Mouse (Mus musculus): ENCODE results near the gene Kmt5c. TPM values are rescaled to one million over a fixed set of nuclear protein-coding genes. Genes with fewer than 3 reads are reported as not detected.

Gene Kmt5c
- 71.4 and 75.9 TPM in 2 replicates for polyA plus RNA-seq (2012; rRNA removed)

DNA sequence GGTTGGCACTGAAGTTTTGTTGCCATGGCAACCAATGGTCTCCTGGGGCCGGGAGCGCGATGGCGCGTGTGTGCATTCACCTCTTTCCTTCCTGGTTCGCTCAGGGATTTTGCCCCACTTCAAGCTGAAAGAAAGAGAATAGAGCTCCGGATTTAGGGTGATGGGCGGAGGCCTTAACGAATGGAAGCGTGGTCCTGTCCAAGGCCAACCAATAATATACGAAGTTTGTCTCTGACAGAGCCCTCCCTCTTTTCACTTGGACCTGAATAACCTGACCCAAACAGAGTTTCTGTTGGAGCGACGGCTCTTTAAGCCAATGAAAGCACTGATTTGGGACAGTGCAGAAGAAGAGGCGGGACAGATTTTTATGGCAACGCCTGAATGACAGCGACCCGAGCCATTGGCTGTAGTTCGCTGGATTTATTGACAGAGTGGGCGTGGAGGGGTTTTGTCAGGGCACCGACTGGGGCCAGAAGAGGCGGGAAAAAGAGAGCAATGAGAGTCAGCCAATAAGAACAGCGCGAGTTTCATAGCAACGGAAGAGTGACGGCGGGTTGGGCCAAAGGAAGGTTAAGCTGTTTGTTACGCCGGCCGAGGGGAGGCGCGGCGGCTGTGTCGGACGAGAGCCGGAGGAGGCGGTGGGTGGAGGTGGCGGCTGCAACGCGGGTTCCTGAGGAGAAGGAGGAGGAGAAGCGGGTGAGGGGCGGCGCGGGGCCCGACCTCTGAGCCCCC, at the start of gene Kmt5c:
Gene Kmt5c (plus strand): TSS at position 572 of the 732 bp plus-strand sequence.
- DNase-seq (ENCODE audit: low read depth) = peak; percentile 100

DNA sequence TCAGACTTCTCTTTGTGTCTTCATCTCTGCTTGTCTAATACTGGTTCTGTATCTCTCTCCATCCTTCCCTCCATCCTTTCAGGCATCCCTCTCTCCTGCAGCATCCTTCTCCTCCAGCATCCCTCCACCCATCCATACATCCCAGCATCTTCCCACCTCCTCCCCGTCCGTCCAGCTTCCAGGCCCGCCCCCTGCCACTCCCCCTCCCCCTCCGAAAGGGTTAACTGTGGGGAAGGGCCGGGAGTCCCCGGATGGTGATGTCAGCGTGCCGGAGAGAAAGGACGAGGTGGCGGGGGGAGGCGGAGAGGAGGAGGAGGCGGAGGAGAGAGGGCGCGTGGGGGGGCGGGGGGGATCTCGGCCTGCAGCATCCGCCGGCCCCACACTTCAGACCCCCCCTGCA, 49.5 kb upstream of the Kmt5c start, which contains the start of gene Brsk1:
Gene Brsk1 (plus strand): TSS at position 218 of the 400 bp plus-strand sequence.
- no peak for DNase-seq (ENCODE audit: low read depth)

DNA sequence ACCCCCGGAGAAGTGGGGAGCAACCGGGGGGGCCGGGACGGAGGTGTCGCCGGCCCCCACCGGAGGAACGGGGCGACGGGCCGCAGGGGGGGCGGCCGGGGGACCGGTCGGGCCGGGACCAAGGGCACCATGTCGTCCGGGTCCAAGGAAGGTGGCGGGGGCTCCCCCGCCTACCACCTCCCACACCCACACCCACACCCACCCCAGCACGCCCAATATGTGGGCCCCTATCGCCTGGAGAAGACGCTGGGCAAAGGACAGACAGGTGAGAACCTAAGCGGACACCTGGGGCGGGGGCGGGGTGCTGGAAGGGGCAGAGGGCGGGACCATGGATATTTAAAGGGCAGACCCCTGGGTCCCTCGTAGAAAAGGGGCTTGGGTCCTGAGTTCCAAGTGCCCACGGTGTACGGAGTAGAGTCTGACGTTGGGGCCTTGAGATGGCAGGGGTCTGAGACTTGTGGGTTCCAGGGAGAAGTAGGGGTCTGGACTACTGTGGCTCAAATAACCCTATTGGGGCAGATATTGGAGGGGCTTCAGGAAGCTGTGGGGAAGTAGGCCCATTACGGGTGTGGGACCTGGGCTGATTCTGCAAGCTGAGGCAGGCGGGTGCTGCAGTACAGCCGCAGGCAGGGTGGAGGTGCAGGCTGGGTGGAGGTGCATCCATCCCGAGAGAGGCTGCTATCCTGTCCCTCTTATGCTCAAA, 48.8 kb upstream of the Kmt5c start:
- no peak for DNase-seq (ENCODE audit: low read depth)

DNA sequence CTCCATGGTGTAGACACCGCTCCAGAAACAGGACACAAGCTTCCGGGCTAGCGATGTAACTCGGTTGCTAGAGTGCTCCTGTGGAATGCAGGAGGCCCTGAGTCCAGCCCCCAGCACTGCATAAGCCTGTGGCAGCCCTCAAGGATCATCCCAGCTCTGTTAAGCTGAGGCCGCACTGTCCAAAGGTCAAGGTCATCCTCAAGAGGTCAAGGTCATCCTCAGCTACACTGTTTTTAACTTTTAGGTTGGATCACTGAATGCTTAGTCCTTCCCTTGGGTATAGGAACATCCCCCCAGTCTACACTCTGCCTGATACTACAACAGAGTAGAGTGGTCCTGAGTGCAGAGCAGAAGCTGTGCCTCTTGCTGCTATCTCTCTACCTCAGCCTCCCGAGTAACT, 46.9 kb upstream of the Kmt5c start:
- no peak for DNase-seq (ENCODE audit: low read depth)

DNA sequence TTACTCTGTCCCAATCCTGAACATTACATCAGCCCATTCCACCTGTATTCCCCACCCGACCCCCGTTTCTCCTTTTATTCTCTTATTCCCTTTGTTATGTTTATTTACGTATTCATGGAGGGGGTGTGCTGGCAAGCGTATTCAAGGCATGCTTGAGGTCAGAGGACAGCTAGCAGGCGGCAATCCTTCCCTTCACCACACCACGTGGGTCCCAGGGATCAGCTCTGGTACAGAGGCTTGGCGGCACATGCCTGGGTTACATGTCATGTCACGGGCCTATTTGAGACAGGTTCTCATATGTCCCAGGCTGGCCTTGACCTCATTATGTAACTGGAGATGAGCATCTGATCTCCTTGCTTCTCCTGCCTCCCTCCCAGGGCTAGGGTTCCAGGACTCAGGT, 37.6 kb upstream of the Kmt5c start:
- DNase-seq (ENCODE audit: low read depth) = no peak

DNA sequence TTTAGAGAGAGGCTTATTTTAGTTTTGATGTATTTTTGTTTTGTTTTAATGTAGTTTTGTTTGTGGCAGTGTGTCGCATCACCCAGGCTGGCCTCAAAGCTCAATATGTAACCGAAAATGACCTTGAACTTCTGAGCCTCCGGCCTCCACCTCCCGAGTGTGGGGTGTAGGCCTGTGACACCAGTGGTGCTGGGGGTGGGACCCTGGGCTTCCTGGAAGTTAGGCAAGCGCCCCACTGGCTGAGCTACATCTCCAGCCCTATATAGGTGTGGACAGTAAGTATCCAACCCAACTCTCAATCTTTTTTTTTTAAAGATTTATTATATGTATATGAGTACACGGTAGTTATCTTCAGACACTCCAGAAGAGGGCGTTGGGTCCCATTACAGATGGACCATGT, 36.7 kb upstream of the Kmt5c start:
- DNase-seq (ENCODE audit: low read depth) = no peak

DNA sequence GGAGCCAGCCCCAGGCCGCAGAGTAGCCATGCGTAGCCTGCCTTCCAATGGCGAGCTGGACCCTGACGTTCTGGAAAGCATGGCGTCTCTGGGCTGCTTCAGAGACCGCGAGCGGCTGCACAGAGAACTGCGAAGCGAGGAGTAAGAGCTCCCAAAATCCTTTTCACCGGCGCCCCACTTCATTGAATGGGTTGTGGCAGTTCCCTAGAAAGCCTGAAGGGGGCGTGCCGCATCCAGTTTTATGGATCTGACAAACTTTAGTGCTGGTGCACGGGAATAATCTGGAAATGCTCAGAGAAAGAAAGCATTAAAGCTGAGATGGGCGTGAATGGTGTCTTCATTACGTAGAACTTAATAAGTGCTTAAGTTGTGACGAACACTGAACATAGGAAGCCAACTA, 34.8 kb upstream of the Kmt5c start:
- no peak for DNase-seq (ENCODE audit: low read depth)

DNA sequence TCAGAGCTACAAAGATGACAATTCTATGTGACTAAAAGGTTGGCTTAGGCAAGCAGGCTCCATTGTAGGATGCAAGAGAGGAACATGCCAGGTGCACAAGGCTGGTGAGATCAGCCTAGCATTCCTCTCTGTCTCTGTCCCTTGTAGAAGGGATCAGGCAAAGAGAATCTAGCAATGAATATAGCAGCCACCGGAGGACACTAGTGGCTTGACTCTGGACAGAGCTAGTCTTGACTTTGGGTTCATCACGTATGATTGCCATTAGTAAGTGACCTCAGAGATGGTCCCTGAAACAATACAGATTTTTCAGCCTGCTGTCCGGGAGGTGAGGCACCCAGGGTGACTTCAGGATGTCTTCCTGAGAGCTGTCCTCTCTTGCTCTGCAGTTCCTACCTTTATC, 27.3 kb upstream of the Kmt5c start:
- DNase-seq (ENCODE audit: low read depth) = no peak

DNA sequence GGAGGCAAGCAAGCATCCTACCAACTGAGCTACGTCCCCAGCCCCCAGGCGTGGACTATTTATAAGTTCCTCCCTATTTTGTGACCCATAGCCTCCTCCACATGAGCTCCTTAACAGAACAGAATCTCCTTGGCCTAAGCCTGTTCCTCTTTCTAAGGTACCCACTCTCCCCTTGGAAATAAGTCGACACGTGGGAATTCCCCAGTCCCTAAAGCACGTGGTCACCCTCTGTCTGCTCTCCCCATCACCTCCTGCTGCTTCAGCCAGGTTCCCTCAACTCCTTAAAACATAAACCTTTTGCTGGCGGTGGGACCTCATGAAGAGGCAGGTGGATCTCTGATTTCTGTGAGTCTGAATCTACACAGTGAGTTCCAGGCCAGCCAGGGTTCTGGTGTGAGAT, 23.0 kb upstream of the Kmt5c start:
- DNase-seq (ENCODE audit: low read depth) = no peak

DNA sequence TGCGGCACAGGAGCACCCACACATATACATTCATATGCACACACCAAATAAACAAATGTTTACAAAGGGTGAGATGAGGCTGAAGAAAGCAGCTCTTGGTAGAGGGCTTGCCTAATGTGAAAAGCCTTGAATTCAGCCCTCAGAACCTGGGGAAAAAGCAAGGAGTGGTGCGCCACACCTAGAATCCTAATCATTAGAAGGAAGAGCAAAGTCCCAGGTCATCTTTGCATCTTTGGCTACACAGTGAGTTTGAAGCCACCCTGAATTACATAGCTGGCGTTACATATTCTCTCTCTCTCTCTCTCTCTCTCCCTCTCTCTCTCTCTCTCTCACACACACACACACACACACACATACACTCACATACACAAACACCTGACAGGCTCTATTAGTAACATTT, 20.6 kb upstream of the Kmt5c start:
- no peak for DNase-seq (ENCODE audit: low read depth)

DNA sequence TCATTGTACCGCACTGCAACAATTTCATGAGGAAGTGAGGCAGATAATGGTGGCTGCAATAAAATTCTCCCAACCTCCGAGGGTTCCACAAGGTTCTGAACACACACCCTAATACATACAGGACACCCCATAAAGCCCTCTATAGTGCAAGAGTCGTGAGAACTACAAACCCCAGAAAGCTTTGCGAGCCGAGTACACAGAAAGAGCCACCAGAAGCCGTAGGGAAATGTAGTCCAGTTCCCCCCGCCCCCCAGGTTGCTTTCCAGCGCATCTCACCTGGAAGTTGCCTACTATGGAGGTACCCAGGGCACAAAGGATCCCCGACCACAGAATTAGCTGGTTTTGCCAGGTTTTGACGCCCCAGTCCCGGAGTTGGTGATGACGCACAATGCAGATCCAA, 16.4 kb upstream of the Kmt5c start:
- DNase-seq (ENCODE audit: low read depth) = no peak

DNA sequence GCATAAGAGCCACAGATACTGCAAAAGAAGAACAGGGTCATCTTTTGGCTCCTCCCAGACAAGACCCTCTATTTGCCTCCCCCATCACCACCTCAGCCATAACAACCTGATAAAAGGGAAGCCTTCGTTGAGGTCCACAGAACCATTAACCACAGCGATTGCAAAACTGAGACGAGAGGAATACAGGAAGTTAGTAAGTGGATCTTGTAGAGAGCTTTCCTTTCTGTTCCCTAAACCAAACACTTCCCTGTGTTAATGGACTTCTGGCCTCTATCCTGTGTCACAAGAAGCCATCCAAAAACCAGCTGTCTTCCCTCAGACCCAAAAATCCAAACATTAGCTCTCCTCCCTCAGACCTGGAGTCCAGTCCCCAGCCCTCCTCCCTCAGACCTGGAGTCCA, 15.6 kb upstream of the Kmt5c start:
- DNase-seq (ENCODE audit: low read depth) = no peak

DNA sequence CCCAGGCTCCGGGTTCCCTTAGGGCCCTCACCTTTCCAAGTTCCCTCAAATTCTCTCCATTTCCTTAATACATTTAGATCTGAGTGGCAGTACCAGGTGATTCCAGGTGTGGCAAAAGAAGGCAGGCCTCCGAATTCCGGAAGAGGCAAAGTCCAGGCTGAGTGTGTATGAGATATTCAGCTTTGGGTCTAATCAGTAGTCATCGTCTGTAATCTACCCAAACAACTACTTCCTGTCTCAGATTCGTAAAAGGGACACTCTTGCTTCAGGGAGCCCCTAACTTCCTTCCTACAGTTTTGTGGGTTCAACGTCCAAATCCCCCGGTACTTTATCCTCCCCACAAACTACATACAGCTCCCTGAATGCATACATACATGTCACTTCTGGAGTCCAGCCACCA, 14.7 kb upstream of the Kmt5c start, which contains the start of gene Tmem150b:
Gene Tmem150b (minus strand): TSS at position 81 of the 400 bp plus-strand sequence.
- DNase-seq (ENCODE audit: low read depth) = no peak

DNA sequence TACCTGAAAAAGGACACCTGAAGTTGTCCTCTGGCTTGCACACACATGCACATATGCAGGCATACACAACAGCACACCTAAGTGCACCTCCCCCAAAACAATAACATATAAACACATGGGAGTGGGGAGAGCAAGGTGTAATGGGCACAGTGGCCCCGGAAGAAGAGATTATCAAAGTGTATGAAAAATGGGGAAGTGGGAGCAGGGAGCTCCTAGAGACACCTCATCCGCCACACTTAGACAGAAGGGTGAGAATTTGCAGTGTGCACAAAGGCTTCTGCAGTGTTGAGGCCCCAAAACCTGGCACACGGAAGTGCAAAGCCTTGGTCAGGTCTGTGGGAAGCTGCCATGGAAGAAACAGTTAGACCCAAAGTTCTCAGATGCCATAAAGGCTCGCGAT, 8.8 kb upstream of the Kmt5c start:
- DNase-seq (ENCODE audit: low read depth) = no peak

DNA sequence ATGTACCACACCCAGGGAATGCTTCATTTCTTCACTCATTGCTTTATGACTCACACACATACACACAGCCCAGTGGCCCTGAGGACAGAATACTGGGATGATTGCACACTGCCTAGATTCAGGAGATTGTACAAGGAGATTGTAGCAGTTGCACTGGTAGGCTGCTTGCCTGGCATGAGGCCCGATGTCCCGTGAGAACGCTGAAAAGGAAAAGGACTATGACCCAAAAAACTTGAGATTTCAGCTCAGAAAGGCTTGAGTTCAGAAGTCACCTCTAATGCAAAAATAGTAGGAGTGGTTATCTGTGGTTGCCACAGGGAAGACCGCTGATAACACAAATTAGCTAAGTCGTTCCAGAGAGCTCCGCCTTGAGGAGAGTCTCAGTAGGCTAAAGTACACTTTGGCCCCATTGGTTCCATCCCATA, 6.9 kb upstream of the Kmt5c start:
- DNase-seq (ENCODE audit: low read depth) = no peak

DNA sequence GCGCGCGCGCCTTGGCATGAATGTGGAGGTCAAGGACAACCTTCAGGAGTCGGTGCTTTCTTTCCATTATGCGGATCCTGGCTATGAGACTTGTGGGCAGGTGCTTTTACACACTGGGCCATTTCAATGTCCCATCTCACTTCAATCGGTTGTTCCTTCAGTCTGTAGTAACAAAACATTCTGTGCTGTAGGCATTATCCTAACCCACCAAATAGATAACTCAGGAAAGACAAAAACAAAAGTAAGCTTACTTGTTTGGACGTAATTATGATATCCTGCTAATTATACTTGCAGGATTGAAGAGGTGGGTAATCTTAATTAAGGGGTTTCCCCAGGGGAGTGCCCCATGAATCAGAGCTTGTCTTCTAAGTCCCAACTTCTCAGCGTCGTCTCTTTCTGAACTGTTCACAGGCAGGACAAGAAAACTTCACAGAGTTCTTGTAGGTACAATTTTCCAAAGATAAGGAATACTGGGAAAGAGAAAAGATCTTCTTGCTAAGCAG, 823 bp upstream of the Kmt5c start:
- no peak for DNase-seq (ENCODE audit: low read depth)

DNA sequence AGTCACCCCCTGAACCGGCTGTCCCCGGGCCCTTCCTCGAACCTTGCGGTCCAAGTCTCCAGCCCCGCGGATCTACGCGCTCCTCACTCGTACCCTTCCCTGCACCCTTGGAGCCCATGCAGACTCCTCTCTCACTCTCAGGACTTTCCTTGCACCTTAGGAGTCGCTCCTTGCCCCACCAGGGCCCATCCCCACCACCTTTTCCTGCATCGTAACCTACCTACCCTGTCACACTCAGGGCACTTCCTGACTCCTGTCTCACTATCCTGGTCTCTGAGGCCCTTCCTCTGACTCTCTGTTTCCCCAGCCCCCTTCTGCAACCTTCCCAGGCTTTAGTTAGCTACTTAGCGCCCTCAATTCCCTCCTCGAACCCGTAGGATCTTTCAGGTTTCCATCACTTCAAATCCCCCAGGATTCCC, 403 bp downstream of the Kmt5c start:
- no peak for DNase-seq (ENCODE audit: low read depth)

DNA sequence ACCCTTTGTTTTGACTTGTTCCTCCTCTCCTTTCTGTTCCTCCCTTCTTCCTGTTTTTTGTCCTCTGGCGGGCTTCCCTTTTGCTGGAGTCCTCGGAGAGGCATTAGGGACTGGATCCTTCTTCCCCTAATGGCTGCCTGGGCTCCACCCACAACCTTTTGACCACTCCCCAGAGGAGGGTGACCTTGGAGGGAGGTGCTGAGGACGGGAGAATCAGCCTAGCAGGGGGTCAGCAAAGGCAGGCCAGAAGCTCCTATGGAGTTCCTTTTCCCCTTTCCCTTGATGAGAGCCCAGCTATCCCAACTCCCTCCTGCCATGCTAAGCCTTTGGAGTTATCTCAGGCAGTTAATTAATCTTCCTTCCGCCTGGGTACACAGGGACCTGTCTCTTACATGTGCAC, 1.2 kb downstream of the Kmt5c start:
- no peak for DNase-seq (ENCODE audit: low read depth)

DNA sequence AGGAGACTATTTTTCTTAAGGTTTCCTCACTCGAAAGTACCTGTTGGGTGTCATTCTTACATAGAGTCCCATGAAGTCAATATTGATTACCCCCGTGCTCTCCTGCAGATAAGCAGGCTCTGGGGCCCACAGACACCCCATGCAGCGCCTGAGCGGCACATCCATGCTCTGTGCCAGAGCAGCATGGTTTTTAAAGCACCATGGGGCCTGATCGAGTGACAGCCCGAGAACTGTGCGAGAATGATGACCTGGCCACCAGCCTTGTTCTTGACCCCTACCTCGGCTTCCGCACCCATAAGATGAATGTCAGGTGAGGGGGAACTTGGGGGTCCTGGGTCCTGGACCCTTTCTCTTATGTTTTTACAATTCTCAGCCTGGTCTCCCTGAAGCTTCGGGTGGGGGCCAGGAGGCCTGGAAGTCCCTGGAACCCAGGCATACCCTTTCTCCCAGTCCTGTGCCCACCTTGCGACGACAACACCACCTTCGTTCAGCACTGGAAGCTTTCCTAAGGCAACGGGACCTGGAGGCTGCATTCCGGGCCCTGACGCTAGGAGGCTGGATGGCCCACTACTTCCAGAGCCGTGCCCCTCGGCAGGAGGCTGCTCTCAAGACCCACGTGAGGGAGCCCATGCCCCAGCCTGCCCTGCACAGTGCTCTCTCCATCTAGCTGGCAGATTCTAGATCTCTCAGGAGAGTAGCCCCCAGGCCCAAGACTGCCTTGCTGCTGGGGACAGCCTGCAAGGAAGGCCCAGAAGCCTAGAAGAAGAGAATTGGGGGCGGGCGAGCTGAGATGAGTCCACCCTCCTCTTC, 2.0 kb downstream of the Kmt5c start:
- no peak for DNase-seq (ENCODE audit: low read depth)

DNA sequence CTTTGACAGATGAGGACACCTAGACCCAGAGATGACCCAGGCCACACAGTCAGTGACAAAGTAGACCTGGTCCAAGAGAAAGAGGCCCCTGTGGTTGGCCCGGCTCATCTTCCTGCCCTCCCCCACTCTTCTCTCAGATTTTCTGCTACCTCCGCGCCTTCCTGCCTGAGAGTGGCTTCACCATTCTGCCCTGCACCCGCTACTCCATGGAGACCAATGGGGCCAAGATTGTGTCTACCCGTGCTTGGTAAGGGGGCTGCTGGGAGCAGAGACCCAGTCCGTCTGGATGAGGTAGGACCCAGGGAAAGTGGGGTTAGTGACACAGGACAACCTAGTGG, 2.5 kb downstream of the Kmt5c start:
- DNase-seq (ENCODE audit: low read depth) = no peak

DNA sequence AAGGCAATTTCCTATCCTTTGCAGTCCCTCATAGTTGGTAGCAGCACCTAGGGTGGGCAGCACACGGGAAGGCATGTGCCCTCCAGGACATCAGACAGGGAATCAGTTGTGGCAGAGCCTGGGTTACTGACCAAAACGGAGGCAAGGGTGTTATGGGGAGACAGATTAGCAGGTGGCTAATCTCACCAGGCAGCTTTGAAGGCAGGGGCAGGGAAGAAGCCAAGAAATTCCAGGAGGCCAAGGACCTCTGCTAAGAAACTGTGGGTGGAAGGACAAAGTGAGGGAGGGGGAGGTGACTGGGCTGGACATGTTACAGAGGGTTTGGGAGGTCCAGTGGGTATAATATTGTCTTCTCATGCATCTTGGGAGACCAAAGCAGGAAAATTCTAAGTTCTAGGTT, 3.4 kb downstream of the Kmt5c start:
- DNase-seq (ENCODE audit: low read depth) = no peak

DNA sequence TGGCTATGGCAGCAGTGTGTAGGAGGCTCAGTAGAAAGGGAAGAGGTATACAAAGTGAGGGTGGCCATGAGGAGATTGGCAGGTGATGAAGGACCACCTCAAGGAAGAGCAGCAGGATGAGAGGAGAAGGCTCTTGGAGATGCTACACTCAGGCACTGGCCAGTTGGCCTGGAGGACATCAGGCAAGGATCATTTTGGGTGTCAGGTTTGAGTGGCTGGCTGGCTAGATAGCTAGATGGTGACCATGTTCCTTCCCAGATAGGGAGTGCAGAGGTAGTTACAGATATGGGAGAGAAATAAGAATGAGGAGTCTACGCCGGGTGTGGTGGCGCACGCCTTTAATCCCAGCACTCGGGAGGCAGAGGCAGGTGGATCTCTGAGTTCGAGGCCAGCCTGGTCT, 5.0 kb downstream of the Kmt5c start:
- DNase-seq (ENCODE audit: low read depth) = no peak
